ENCODE assay signal across 9 mouse cellular contexts in the genomic region with DNA sequence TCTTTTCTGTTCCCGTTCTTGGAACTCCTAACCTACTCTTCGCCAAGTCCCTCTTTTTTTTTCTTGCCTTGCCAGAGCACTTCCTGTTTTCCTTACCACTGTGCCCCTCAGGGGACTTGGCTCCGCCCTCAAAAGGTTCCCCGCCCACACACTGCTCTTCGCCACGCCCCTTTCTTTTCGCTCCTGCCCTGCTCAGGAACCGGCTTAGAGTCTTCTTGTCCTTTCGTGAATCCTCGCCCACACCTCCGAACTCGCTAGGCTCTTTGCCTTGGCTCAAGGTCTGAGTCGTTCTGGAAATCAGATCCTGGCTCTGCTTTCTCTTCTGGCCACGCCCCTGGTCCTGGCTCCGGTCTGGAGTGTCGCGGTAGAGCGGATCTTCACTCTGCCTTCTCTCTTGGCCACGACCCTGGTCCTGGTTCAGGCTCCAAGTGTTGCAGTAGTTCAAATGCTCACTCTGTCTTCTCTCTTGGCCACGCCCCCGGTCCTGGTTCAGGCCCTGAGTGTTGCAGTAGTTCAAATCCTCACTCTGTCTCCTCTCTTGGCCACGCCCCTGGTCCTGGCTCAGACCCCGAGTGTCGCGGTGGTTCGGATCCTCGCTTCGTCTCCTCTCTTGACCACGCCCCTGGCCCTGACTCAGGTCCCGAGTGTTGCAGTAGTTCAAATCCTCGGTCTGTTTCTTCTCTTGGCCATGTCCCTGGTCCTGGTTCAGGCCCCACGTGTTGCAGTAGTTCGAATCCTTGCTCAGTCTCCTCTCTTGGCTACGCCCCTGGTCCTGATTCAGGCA. TPM values are rescaled to one million over a fixed set of nuclear protein-coding genes. Genes with fewer than 3 reads are reported as not detected.
DNase-seq lines count a peak whose midpoint lies in the region; ATAC-seq and TF ChIP-seq lines count a peak whose summit lies in the region.
"Had no signal": no experiment of that assay in that cellular context is flagged by ENCODE, and none has a peak within 500 bp of the region (broad histone marks: within the 10 kb centered on the region; RNA-seq: fewer than 3 reads in every experiment).

No protein-coding gene starts in this region.

- 3% methylated on average over 34 of the region's 34 CpGs for WGBS in heart, embryonic 13.5 days
- 4% methylated on average over 34 of the region's 34 CpGs for WGBS in liver, embryonic 15.5 days (ENCODE audit: insufficient replicate concordance)
- 5% methylated on average over 34 of the region's 34 CpGs for WGBS in neural tube, embryonic 11.5 days

- H3K27me3 ChIP-seq in heart, embryonic 13.5 days (replicated peaks) = peaks cover 16% of the 10 kb centered on the region
- H3K27me3 ChIP-seq in liver, embryonic 15.5 days = peaks cover 5% of the 10 kb centered on the region; the same call in 1 of the 2 replicates
- H3K27me3 ChIP-seq in neural tube, embryonic 11.5 days (ENCODE audit: control insufficient read depth, insufficient read depth, low read length) = peaks cover 7% of the 10 kb centered on the region

- H3K36me3 ChIP-seq in heart, embryonic 13.5 days = peaks cover under 1% of the 10 kb centered on the region; the same call in 1 of the 2 replicates
- H3K36me3 ChIP-seq in liver, embryonic 15.5 days (replicated peaks) = no peaks in the 10 kb centered on the region
- no peaks in the 10 kb centered on the region for H3K36me3 ChIP-seq in neural tube, embryonic 11.5 days (ENCODE audit: control insufficient read depth, insufficient read depth, low read length)

- H3K9me3 ChIP-seq in heart, embryonic 13.5 days = peaks cover 9% of the 10 kb centered on the region; the same call in 1 of the 2 replicates
- H3K9me3 ChIP-seq in liver, embryonic 15.5 days (replicated peaks) = no peaks in the 10 kb centered on the region
- no peaks in the 10 kb centered on the region for H3K9me3 ChIP-seq in neural tube, embryonic 11.5 days (ENCODE audit: control insufficient read depth, low read length)

- peaks cover 6% of the 10 kb centered on the region; the same call in 1 of the 2 replicates for H3K4me1 ChIP-seq in bone marrow macrophage, adult 2 months (ENCODE audit: control insufficient read depth, insufficient read depth, low read length)
- H3K4me1 ChIP-seq in heart, embryonic 13.5 days = peaks cover 8% of the 10 kb centered on the region; the same call in 1 of the 2 replicates
- peaks cover 19% of the 10 kb centered on the region for H3K4me1 ChIP-seq in liver, embryonic 15.5 days (replicated peaks)
- no peaks in the 10 kb centered on the region for H3K4me1 ChIP-seq in neural tube, embryonic 11.5 days (ENCODE audit: control insufficient read depth, insufficient read depth, low read length)

- peak overlapping the region; percentile 48 for H3K4me3 ChIP-seq in bone marrow macrophage, adult 2 months (ENCODE audit: insufficient read depth, low read length)
- peak overlapping the region; percentile 58 for H3K4me3 ChIP-seq in heart, embryonic 13.5 days
- H3K4me3 ChIP-seq in liver, embryonic 15.5 days (replicated peaks) = peak overlapping the region; percentile 47
- H3K4me3 ChIP-seq in neural tube, embryonic 11.5 days (ENCODE audit: low read depth, low read length) = peak overlapping the region; percentile 18

- H3K4me2 ChIP-seq in heart, embryonic 13.5 days = peak overlapping the region; percentile 69
- peak overlapping the region; percentile 69 for H3K4me2 ChIP-seq in liver, embryonic 15.5 days
- peak overlapping the region; percentile 8 for H3K4me2 ChIP-seq in neural tube, embryonic 11.5 days (ENCODE audit: low read depth)

- no peak for TF ChIP-seq CTCF in bone marrow macrophage, adult 2 months (IDR thresholded peaks at IDR 0.05; ENCODE audit: low read depth, low read length)

- H3K27ac ChIP-seq in bone marrow macrophage, adult 2 months (ENCODE audit: insufficient read depth, low read depth, low read length) = peak overlapping the region; percentile 73
- peak overlapping the region; percentile 71 for H3K27ac ChIP-seq in heart, embryonic 13.5 days (replicated peaks)
- peak overlapping the region; percentile 70 for H3K27ac ChIP-seq in liver, embryonic 15.5 days (replicated peaks)
- no peak overlapping the region for H3K27ac ChIP-seq in neural tube, embryonic 11.5 days (ENCODE audit: low read depth, low read length)

- peak; percentile 89 for DNase-seq in kidney, postnatal 10 days
- DNase-seq in neural tube, embryonic 11.5 days (ENCODE audit: low spot score) = peak; percentile 78
- peak; percentile 72 to 84 for DNase-seq in thymus, adult 18-20 months

- ATAC-seq in CD4-positive, CD25-positive, alpha-beta regulatory T cell, adult 4 months = peak; percentile 94
- ATAC-seq in erythroid progenitor cell, adult 5-6 weeks (replicated peaks; ENCODE audit: low FRiP score, poor library complexity, severe bottlenecking) = peak; percentile 55
- ATAC-seq in heart, embryonic 13.5 days (ENCODE audit: extremely low read depth, insufficient number of reproducible peaks, low FRiP score, low TSS enrichment) = peak; percentile 32
- ATAC-seq in liver, embryonic 15.5 days (ENCODE audit: insufficient read depth) = peak; percentile 78
- ATAC-seq in neural tube, embryonic 11.5 days (ENCODE audit: insufficient read depth, low FRiP score, low TSS enrichment) = no peak

- peak overlapping the region; percentile 71 for H3K9ac ChIP-seq in heart, embryonic 13.5 days
- H3K9ac ChIP-seq in liver, embryonic 15.5 days = peak overlapping the region; percentile 25; the same call in 1 of the 2 replicates
- no peak overlapping the region for H3K9ac ChIP-seq in neural tube, embryonic 11.5 days (ENCODE audit: low read length)

- no peak for TF ChIP-seq POLR2A in bone marrow macrophage, adult 2 months (IDR thresholded peaks at IDR 0.05; ENCODE audit: borderline replicate concordance, low read depth, low read length)

RNA-seq across cellular contexts. Expression of gene Catsperg1, which starts 2.2 kb away (rescaled TPM):
- under 1 TPM; 0.44 to 0.56 TPM for polyA plus RNA-seq in CD4-positive, CD25-positive, alpha-beta regulatory T cell, adult 4 months (2017; shearing (Covaris generic))
- 4.0 and 4.5 TPM in 2 replicates for polyA plus RNA-seq in bone marrow macrophage, adult 2 months (2012; ENCODE audit: insufficient read depth, insufficient read length, missing spikeins)
- not detected in 2 replicates for total RNA-seq in erythroid progenitor cell, adult 5-6 weeks (2015; ENCODE audit: low replicate concordance)
- not detected in 2 replicates for total RNA-seq in erythroid progenitor cell, adult 5-6 weeks (2017; ENCODE audit: low replicate concordance)
- polyA plus RNA-seq in heart, embryonic 13.5 days (2015; fragmentation: Nextera tagmentation; extraction: Ambion mirVana) = 0.41 and 0.42 TPM in 2 replicates
- polyA plus RNA-seq in liver, embryonic 15.5 days (2015; fragmentation: Nextera tagmentation; extraction: Ambion mirVana) = 0.21 and 0.28 TPM in 2 replicates
- polyA plus RNA-seq in neural tube, embryonic 11.5 days (2014; fragmentation: Nextera tagmentation; extraction: Ambion mirVana) = 0.56 and 1.0 TPM in 2 replicates

RNA-seq across cellular contexts. Expression of gene Kcnk6, which starts 20.7 kb away (rescaled TPM):
- polyA plus RNA-seq in CD4-positive, CD25-positive, alpha-beta regulatory T cell, adult 4 months (2017; shearing (Covaris generic)) = 1 to 10 TPM; 2.5 to 5.3 TPM
- polyA plus RNA-seq in bone marrow macrophage, adult 2 months (2012; ENCODE audit: insufficient read depth, insufficient read length, missing spikeins) = 32.3 and 39.1 TPM in 2 replicates
- total RNA-seq in erythroid progenitor cell, adult 5-6 weeks (2015; ENCODE audit: low replicate concordance) = 1.1 and 4.2 TPM in 2 replicates
- 3.0 and 9.5 TPM in 2 replicates for total RNA-seq in erythroid progenitor cell, adult 5-6 weeks (2017; ENCODE audit: low replicate concordance)
- polyA plus RNA-seq in heart, embryonic 13.5 days (2015; fragmentation: Nextera tagmentation; extraction: Ambion mirVana) = 1.6 and 1.7 TPM in 2 replicates
- polyA plus RNA-seq in liver, embryonic 15.5 days (2015; fragmentation: Nextera tagmentation; extraction: Ambion mirVana) = 1.2 and 1.8 TPM in 2 replicates
- polyA plus RNA-seq in neural tube, embryonic 11.5 days (2014; fragmentation: Nextera tagmentation; extraction: Ambion mirVana) = 0.41 and 1.2 TPM in 2 replicates

RNA-seq across cellular contexts. Expression of gene Yif1b, which starts 26.5 kb away (rescaled TPM):
- polyA plus RNA-seq in CD4-positive, CD25-positive, alpha-beta regulatory T cell, adult 4 months (2017; shearing (Covaris generic)) = 10 to 100 TPM; 58.4 to 71.7 TPM
- 29.7 and 33.8 TPM in 2 replicates for polyA plus RNA-seq in bone marrow macrophage, adult 2 months (2012; ENCODE audit: insufficient read depth, insufficient read length, missing spikeins)
- 8.0 and 14.8 TPM in 2 replicates for total RNA-seq in erythroid progenitor cell, adult 5-6 weeks (2015; ENCODE audit: low replicate concordance)
- 5.6 and 6.9 TPM in 2 replicates for total RNA-seq in erythroid progenitor cell, adult 5-6 weeks (2017; ENCODE audit: low replicate concordance)
- polyA plus RNA-seq in heart, embryonic 13.5 days (2015; fragmentation: Nextera tagmentation; extraction: Ambion mirVana) = 107 and 117 TPM in 2 replicates
- 43.6 and 44.1 TPM in 2 replicates for polyA plus RNA-seq in liver, embryonic 15.5 days (2015; fragmentation: Nextera tagmentation; extraction: Ambion mirVana)
- polyA plus RNA-seq in neural tube, embryonic 11.5 days (2014; fragmentation: Nextera tagmentation; extraction: Ambion mirVana) = 87.3 and 94.1 TPM in 2 replicates

RNA-seq across cellular contexts. Expression of gene Psmd8, which starts 31.1 kb away (rescaled TPM):
- 100 to 1,000 TPM; 163 to 175 TPM for polyA plus RNA-seq in CD4-positive, CD25-positive, alpha-beta regulatory T cell, adult 4 months (2017; shearing (Covaris generic))
- polyA plus RNA-seq in bone marrow macrophage, adult 2 months (2012; ENCODE audit: insufficient read depth, insufficient read length, missing spikeins) = 207 and 217 TPM in 2 replicates
- total RNA-seq in erythroid progenitor cell, adult 5-6 weeks (2015; ENCODE audit: low replicate concordance) = 85.4 and 103 TPM in 2 replicates
- 66.3 and 68.3 TPM in 2 replicates for total RNA-seq in erythroid progenitor cell, adult 5-6 weeks (2017; ENCODE audit: low replicate concordance)
- polyA plus RNA-seq in heart, embryonic 13.5 days (2015; fragmentation: Nextera tagmentation; extraction: Ambion mirVana) = 209 and 219 TPM in 2 replicates
- 110 and 112 TPM in 2 replicates for polyA plus RNA-seq in liver, embryonic 15.5 days (2015; fragmentation: Nextera tagmentation; extraction: Ambion mirVana)
- 321 and 325 TPM in 2 replicates for polyA plus RNA-seq in neural tube, embryonic 11.5 days (2014; fragmentation: Nextera tagmentation; extraction: Ambion mirVana)

RNA-seq across cellular contexts. Expression of gene 2200002D01Rik, which starts 36.7 kb away (rescaled TPM):
- polyA plus RNA-seq in CD4-positive, CD25-positive, alpha-beta regulatory T cell, adult 4 months (2017; shearing (Covaris generic)) = 1 to 10 TPM; 1.0 to 1.6 TPM
- polyA plus RNA-seq in bone marrow macrophage, adult 2 months (2012; ENCODE audit: insufficient read depth, insufficient read length, missing spikeins) = 1.9 TPM in 1 of 2 replicates, not detected in the other
- total RNA-seq in erythroid progenitor cell, adult 5-6 weeks (2015; ENCODE audit: low replicate concordance) = not detected in 2 replicates
- not detected in 2 replicates for total RNA-seq in erythroid progenitor cell, adult 5-6 weeks (2017; ENCODE audit: low replicate concordance)
- polyA plus RNA-seq in heart, embryonic 13.5 days (2015; fragmentation: Nextera tagmentation; extraction: Ambion mirVana) = 5.7 and 7.3 TPM in 2 replicates
- polyA plus RNA-seq in liver, embryonic 15.5 days (2015; fragmentation: Nextera tagmentation; extraction: Ambion mirVana) = 4.2 and 6.3 TPM in 2 replicates
- 1.2 and 1.6 TPM in 2 replicates for polyA plus RNA-seq in neural tube, embryonic 11.5 days (2014; fragmentation: Nextera tagmentation; extraction: Ambion mirVana)
- total RNA-seq: left cerebral cortex, postnatal 36 days had no signal

Comparison
In these comparisons a context has a peak if more than half of its experiments do, and no peak if none do; other contexts are left out.
1. H3K4me2 ChIP-seq: peak in every context shown above with its lines; median percentile 69 in heart, embryonic 13.5 days; 69 in liver, embryonic 15.5 days; 8 in neural tube, embryonic 11.5 days.